Mouse (Mus musculus) embryonic facial prominence, embryonic 14.5 days (tissue): Measurements from ENCODE around the gene Zfyve28. TPM values are rescaled to one million over a fixed set of nuclear protein-coding genes. Genes with fewer than 3 reads are reported as not detected.

Source experiments
- polyA plus RNA-seq: library from polyadenylated mRNA; unstranded; fragments of >200 nt; fragmentation: Nextera tagmentation; extraction: Ambion mirVana; gene quantifications from 2 replicates; pipeline ENCODE4 v1.2.1, GENCODE M21; 2014

Zfyve28 gene
- polyA plus RNA-seq, 1 experiment from 2014 or later, result 1.7 TPM

Other genes starting within 250 kb of the Zfyve28 start
- 0.94 and 1.9 TPM in 2 replicates for gene Poln, start 119.0 kb downstream of the Zfyve28 start, polyA plus RNA-seq
- 26.8 and 28.3 TPM in 2 replicates for gene Haus3, start 118.9 kb downstream of the Zfyve28 start, polyA plus RNA-seq
- gene Mxd4, start 100.7 kb downstream of the Zfyve28 start, polyA plus RNA-seq, result 53.5 and 53.7 TPM in 2 replicates
- 0.18 and 0.21 TPM in 2 replicates for gene Cfap99, start 151 bp upstream of the Zfyve28 start, polyA plus RNA-seq
- gene Rnf4, start 47.8 kb upstream of the Zfyve28 start, polyA plus RNA-seq, result 147 and 162 TPM in 2 replicates
- 15.2 and 15.7 TPM in 2 replicates for gene Fam193a, start 81.5 kb upstream of the Zfyve28 start, polyA plus RNA-seq
- gene Tnip2, start 225.5 kb upstream of the Zfyve28 start, polyA plus RNA-seq, result 14.8 and 16.0 TPM in 2 replicates
- gene Sh3bp2, start 237.4 kb upstream of the Zfyve28 start, polyA plus RNA-seq, result 8.7 and 10.1 TPM in 2 replicates